Mouse (Mus musculus): Measurements from ENCODE around the gene Tlr7. TPM values are rescaled to one million over a fixed set of nuclear protein-coding genes. Genes with fewer than 3 reads are reported as not detected.
"Not testable (repeated sequence)": the region's sequence is repeated elsewhere in the genome, so short reads cannot be mapped to it uniquely, and the experiment has no call there.

Tlr7 gene
- total RNA-seq, 2 experiments from 2014 or later: 2.0 to 2.2 TPM

DNA sequence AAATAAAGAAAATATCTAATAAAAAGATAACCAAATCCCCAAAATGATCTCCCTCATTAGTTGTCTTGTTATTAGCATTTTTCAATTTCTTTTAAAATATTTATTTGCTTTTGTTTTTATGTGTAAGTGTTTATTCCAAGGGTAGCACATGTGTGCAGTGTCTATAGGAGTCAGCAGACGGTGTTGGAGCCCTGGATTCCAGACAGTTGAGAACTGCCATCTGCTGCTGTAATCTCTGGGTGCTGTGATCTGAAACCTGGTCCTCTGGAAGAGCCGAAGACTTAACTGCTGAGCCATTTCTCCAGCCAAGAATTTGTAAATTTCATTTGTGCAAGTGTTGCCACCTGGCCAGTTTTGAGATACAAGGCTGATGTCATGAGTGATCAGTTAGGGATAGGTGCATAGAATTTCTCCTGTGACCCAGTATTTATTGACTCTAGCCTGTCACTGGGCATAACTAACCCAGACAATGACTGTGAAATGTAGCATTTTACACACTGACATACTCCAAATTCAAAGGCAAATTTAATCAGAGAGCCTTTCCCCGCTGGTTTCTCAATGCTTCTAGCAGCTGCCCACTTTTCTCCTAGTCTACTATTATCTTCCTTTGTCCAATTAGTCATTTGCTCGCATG is 15.1 kb downstream of the Tlr7 start:
- DNase-seq: no peak

DNA sequence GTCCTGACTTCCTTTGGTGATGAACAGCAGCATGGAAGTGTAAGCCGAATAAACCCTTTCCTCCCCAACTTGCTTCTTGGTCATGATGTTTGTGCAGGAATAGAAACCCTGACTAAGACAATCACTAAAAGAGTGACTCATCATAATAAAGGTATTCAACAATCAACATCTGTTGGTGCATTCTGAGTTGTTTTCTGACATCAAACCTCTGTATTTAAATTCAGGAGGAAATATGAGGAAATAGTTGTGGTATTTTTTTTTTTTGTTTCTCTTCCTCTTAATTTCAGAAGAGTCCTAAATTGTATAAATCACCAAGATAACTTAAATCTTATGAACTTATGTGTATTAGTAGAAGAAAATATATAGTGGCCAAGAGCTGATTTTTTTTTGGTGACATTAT is 28.3 kb downstream of the Tlr7 start:
- DNase-seq; intact Hi-C loops (cut with DNase I): not testable (repeated sequence)

More for the DNA sequence above, 15.1 kb downstream of the Tlr7 start:
- intact Hi-C loops (cut with DNase I): no loop called here

DNA sequence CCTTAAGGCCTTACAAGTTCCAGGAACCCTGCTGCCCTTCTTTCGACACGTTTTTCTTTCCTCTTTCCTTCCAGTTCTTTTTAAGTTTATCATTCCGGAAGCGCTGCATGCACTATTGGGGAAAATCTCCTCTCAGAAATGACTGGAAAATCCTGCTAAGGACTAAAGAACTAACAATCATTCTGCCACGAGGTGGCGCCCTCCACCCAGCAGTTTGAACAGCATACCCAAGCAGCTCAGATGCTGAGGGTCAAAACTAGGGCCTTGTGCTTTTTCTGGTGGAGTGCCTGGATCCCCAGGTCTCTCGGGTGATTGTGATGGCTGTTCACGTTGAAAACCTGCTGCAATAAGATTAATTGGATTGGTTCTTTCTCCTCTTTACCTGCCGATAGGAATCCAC is 53.4 kb downstream of the Tlr7 start:
- peak; percentile 62 to 74 for DNase-seq
- intact Hi-C loops (cut with DNase I): no loop called here

DNA sequence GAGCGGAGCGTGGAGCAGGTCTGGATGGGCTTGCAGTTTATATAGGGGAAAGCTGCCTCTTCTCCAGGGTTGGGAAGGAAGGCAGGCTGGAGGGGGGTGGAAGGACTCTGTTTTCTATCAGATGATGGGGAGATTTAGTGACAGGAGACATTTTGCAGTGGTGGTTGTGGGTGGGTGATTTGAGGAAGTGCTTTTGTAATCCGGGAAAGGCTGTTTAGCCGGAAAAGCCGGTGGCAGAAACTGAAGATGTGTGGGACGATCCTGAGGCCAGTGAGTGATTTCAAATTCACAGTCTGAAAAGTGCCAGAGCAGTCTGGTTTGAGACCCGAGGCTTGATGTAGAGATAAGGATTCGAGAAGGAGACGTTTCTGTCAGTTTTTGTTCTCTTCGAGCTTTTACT is 53.8 kb downstream of the Tlr7 start:
- intact Hi-C loops (cut with DNase I): no loop called here
- DNase-seq: no peak

DNA sequence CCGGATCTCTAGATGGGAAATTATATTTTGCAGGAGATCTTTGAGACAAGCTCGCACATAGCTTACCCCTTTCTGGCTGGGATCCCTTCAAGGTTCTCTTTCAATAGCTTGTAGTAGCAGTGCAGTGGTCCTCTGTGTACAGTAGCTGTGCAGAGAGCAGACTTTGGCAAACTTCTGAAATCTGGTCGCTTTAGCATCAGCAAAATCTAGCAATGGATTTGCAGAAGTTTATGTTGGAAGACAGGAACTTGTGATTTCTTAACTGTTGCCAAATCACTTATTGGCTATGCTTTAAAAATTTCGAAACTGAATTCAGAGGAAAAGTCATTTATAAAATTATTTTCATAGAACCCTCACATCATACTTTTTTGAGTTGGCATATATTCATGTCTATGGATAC is 66.3 kb downstream of the Tlr7 start, which contains the start of gene Tlr8:
Gene Tlr8, minus strand, starts transcription at position 244 of the 400 bp plus-strand sequence.
- intact Hi-C loops (cut with DNase I): no loop called here
- DNase-seq: no peak

DNA sequence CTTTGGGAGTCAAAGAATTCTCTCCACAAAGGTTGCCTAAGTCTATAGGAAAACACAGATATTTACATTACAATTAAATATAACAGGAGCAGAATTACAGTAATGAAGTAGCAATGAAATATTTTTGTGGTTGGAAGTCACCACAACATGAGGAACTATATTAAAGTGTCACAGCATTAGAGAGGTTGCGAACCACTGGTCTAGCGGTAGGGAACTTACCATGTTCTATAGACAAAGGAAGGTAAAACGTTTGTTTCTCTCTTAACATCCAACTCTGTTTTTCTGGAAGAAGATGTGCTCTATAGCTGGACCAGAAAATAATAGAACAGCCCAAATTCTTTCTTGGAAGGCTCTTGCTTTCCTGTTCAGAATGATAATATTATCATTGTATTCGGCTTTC is 66.8 kb downstream of the Tlr7 start:
- no peak for DNase-seq
- intact Hi-C loops (cut with DNase I): no loop called here

Other genes with a start within 250 kb of the Tlr7 start
- 100 to 1,000 TPM; 543 to 602 TPM for gene Tmsb4x, start 121.2 kb downstream of the Tlr7 start, total RNA-seq (2021)
- gene Tlr8, start 66.2 kb downstream of the Tlr7 start, total RNA-seq (2021): 1 to 10 TPM; 1.9 to 2.2 TPM
- gene Prps2, start 52.2 kb upstream of the Tlr7 start, total RNA-seq (2021): 10 to 100 TPM; 11.2 to 12.8 TPM

Measured in heart, postnatal 14 days (tissue).